Mouse (Mus musculus) ES-E14 (cell line): ENCODE data around the gene Pde8a. TPM values are rescaled to one million over a fixed set of nuclear protein-coding genes. Genes with fewer than 3 reads are reported as not detected.

Experiments
- DNase-seq: peaks from one replicate; pipeline ENCODE4 v3.0.0-alpha.2; 2013; ENCODE audit warnings: low read depth, low spot score
- H3K27ac ChIP-seq: 2 replicates; pipeline ENCODE4 v1.5.1; 2012; ENCODE audit warnings: low read depth, mild to moderate bottlenecking, low read length, moderate library complexity, mixed read lengths; ENCODE audit not compliant: poor library complexity, insufficient read depth, severe bottlenecking
- H3K36me3 ChIP-seq: 2 replicates; pipeline ENCODE4 v1.6.1; 2012; ENCODE audit warnings: mild to moderate bottlenecking, low read length, moderate library complexity, mixed read lengths; ENCODE audit not compliant: control insufficient read depth, poor library complexity, insufficient read depth, severe bottlenecking
- H3K4me1 ChIP-seq, 2 experiments: fragments of 150-350 bp in 1 of 2; sonication (generic) in 1 of 2; 2 replicates each; pipeline ENCODE4 v1.6.1; 2012; ENCODE audit warnings: low read length in 2 of 2, mild to moderate bottlenecking in 1 of 2, mixed read lengths in 1 of 2; ENCODE audit not compliant: control insufficient read depth in 2 of 2, insufficient read depth in 2 of 2, poor library complexity in 1 of 2
- H3K4me3 ChIP-seq, 2 experiments: fragments of 150-350 bp in 1 of 2; sonication (generic) in 1 of 2; 2 replicates each; pipeline ENCODE4 v1.5.1; 2012; ENCODE audit warnings: low read length in 2 of 2, low read depth in 1 of 2, mild to moderate bottlenecking in 1 of 2, mixed read lengths in 1 of 2; ENCODE audit not compliant: insufficient read depth in 1 of 2, poor library complexity in 1 of 2, severe bottlenecking in 1 of 2
- H3K9ac ChIP-seq: 2 replicates; pipeline ENCODE4 v1.6.1; 2012; ENCODE audit warnings: low read depth, mild to moderate bottlenecking, low read length, mixed read lengths; ENCODE audit not compliant: poor library complexity, insufficient read depth, severe bottlenecking
- H3K9me3 ChIP-seq: fragments of 150-350 bp; sonication (generic); 2 replicates; pipeline ENCODE4 v1.6.1; 2012; ENCODE audit warnings: low read depth, mild to moderate bottlenecking, low read length; ENCODE audit not compliant: control insufficient read depth, insufficient read depth
- CHD2 ChIP-seq: IDR thresholded peaks from 2 replicates; pipeline ENCODE4 v1.6.1; 2014; ENCODE audit warnings: mild to moderate bottlenecking, low read depth, low read length, inconsistent platforms
- HCFC1 ChIP-seq: IDR thresholded peaks from 2 replicates; pipeline ENCODE4 v1.6.1; 2012; ENCODE audit warnings: low read length, inconsistent platforms, borderline replicate concordance; ENCODE audit not compliant: insufficient read depth
- MAFK ChIP-seq: IDR thresholded peaks from 2 replicates; pipeline ENCODE4 v1.6.1; 2014; ENCODE audit warnings: mild to moderate bottlenecking, low read depth, low read length, inconsistent platforms; ENCODE audit not compliant: insufficient read depth
- ZC3H11A ChIP-seq: IDR thresholded peaks from 2 replicates; pipeline ENCODE4 v1.6.1; 2012; ENCODE audit warnings: low read depth, mild to moderate bottlenecking, inconsistent platforms, low read length, borderline replicate concordance
- ZNF384 ChIP-seq: IDR thresholded peaks from 2 replicates; pipeline ENCODE4 v1.6.1; 2012; ENCODE audit warnings: low read depth, low read length, inconsistent platforms
- in situ Hi-C, 2 experiments: fragments of 600-800 bp; cut with MboI; formaldehyde crosslinking; loops; one replicate each; pipeline ENCODE4 v1.15.1; 2025; ENCODE audit warnings: low sequenced_read_pairs in 2 of 2, inconsistent platforms in 1 of 2; ENCODE audit not compliant: unreplicated experiment in 2 of 2
- total RNA-seq: library from RNA; depleted of rRNA; stranded (reverse); fragments of 300-350 nt; gene quantifications from 2 replicates; pipeline ENCODE4 v1.2.3, GENCODE M21; 2012

Gene Pde8a
- total RNA-seq, 1 experiment = 2.2 TPM

DNA sequence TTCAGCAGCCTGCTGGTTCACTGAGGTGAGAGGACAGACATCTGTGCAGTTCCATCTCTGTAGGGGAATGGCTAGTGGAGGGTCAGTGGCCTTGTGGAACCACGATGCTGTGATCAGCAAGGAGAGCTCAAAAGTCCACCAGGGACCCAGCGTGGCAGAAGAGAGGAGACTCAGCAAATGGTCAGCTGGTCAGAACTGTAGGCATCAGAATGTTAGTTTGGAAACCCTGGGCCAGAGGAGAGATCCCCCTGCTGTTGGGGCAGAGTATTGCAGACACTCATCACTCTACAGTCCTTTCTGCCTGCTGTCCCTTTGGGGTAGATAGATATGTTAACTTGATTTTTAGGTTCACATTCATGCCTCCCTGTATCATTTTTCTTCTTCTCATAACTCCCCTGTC lies 90.3 kb downstream of the Pde8a start:
- H3K9ac ChIP-seq = no peak overlapping the region
- H3K9me3 ChIP-seq = no peaks in the 10 kb centered on the region
- in situ Hi-C loops = no loop called here
- no peak for DNase-seq
- H3K4me1 ChIP-seq = peaks cover 2 to 5% of the 10 kb centered on the region in 2 experiments; a peak in 1 of 4 replicates
- no peak overlapping the region for H3K4me3 ChIP-seq
- H3K36me3 ChIP-seq = no peaks in the 10 kb centered on the region
- no peak for TF ChIP-seq MAFK
- TF ChIP-seq CHD2 = no peak
- TF ChIP-seq ZC3H11A = no peak
- TF ChIP-seq ZNF384 = no peak
- no peak for TF ChIP-seq HCFC1
- H3K27ac ChIP-seq = no peak overlapping the region

DNA sequence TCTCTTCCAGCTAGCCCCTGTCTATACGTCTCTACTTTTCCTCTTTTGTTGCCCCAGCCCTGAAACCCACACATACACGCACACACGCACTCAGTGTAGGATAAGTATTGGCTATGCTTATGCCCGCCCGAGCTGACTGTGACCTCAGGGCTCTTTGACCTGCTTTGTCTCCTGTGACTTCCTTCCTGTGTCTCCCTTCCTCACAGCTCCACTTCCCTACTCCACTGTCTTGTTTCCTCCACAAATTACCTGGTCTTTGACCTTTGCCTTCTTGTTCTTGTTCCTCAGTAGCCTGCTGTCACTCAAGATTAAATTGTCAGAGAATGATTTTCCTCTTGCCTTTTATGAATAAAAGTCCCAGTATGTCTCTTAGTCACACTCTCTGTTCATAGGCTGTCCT lies 90.7 kb downstream of the Pde8a start:
- Histone ChIP-seq H3K4me1 (peaks cover 2 to 5% of the 10 kb centered on the region in 2 experiments; a peak in 1 of 4 replicates), H3K27ac (no peak overlapping the region), H3K9me3 (no peaks in the 10 kb centered on the region), H3K36me3 (no peaks in the 10 kb centered on the region), H3K9ac (no peak overlapping the region), H3K4me3 (no peak overlapping the region)
- in situ Hi-C loops = no loop called here
- no peak for DNase-seq
- no peak for TF ChIP-seq ZC3H11A
- no peak for TF ChIP-seq ZNF384
- TF ChIP-seq MAFK = no peak
- TF ChIP-seq CHD2 = no peak
- TF ChIP-seq HCFC1 = no peak

DNA sequence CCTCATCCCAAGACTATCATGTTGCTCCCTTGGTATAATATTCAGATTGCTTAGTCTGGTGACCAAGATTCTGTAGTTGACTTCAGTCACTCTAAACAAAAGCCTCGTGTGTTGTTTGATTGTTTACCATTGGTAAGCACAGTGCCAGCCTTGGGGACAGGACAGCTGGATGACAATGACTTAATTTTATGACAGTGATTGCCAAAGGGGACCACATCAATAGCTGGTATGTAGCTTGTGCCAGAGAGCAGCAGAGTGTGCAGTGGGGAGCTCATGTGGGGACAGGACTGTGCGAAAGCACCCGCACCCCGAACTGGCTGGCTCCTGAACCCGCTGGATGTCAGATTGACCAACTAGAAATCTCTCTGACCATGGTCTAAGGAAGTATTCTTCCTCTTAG lies 91.3 kb downstream of the Pde8a start:
- TF ChIP-seq MAFK (no peak), HCFC1 (no peak), ZNF384 (no peak), ZC3H11A (no peak), CHD2 (no peak)
- Histone ChIP-seq H3K27ac (no peak overlapping the region), H3K9me3 (no peaks in the 10 kb centered on the region), H3K4me3 (no peak overlapping the region), H3K9ac (no peak overlapping the region), H3K36me3 (no peaks in the 10 kb centered on the region), H3K4me1 (peaks cover 2 to 5% of the 10 kb centered on the region in 2 experiments; a peak in 1 of 4 replicates)
- in situ Hi-C loops = no loop called here
- DNase-seq = no peak

DNA sequence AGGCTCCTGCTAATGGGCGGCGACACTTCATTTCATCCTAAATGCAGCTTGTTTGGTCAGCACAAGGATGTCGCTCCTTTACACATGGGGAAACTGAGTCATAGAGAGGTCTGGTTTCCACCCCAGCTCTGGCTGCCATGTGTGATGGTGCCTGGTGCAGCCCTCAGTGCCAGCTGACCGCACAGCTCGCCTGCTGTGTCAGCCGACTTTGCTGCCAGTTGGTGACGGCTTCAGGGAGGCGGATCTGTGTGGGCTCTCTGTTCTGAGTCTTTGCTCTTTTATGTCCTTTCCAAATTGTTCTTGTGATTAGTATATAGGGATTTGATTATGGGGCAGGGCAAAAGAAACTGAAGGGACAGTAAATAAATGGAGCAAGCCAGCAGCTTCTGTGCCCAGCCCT lies 94.3 kb downstream of the Pde8a start:
- no peak overlapping the region for H3K4me3 ChIP-seq
- H3K27ac ChIP-seq = no peak overlapping the region
- no peaks in the 10 kb centered on the region for H3K9me3 ChIP-seq
- no peaks in the 10 kb centered on the region for H3K4me1 ChIP-seq
- no peak for TF ChIP-seq CHD2
- no peak for TF ChIP-seq HCFC1
- TF ChIP-seq MAFK = no peak
- H3K36me3 ChIP-seq = no peaks in the 10 kb centered on the region
- DNase-seq = no peak
- no peak overlapping the region for H3K9ac ChIP-seq
- in situ Hi-C loops = no loop called here

DNA sequence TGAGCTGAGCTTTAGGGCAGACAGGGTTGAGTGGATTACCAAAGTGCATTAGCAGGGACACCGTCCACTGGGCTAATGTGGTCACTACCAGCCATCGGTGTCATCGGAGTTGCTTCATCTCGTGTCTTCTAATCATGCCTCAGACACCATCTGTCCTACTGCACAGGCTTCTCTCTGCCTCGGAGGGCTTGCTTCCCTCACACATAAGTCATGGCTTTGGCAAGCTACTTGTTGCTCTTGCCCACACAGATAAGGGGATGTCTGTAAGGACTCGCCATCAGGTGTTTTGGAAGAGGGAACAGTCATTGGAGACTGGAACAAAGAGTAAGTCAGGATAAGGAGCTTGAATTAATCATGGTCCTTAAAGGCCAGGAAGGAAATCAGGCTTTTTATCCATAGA lies 95.9 kb downstream of the Pde8a start:
- no peak overlapping the region for H3K4me3 ChIP-seq
- no peaks in the 10 kb centered on the region for H3K36me3 ChIP-seq
- in situ Hi-C loops = no loop called here
- no peak overlapping the region for H3K9ac ChIP-seq
- no peak for DNase-seq
- TF ChIP-seq MAFK = no peak
- TF ChIP-seq CHD2 = no peak
- no peak for TF ChIP-seq ZNF384
- TF ChIP-seq HCFC1 = no peak
- no peak for TF ChIP-seq ZC3H11A
- no peaks in the 10 kb centered on the region for H3K9me3 ChIP-seq
- no peaks in the 10 kb centered on the region for H3K4me1 ChIP-seq
- no peak overlapping the region for H3K27ac ChIP-seq
